Mouse (Mus musculus) brain, embryonic 14.5 days (tissue): ENCODE data around the gene Apela.

Source experiments
- CTCF ChIP-seq: fragments of 200-500 bp; IDR thresholded peaks from 2 replicates; pipeline ENCODE4 v1.5.1; 2012; ENCODE audit warnings: inconsistent platforms, mild to moderate bottlenecking, moderate library complexity, borderline replicate concordance; ENCODE audit not compliant: insufficient read depth, insufficient read length; ENCODE audit errors: extremely low read depth
- POLR2A ChIP-seq: fragments of 200-500 bp; IDR thresholded peaks from 2 replicates; pipeline ENCODE4 v1.6.1; 2012; ENCODE audit warnings: mild to moderate bottlenecking, inconsistent platforms, borderline replicate concordance; ENCODE audit not compliant: poor library complexity, insufficient read depth, insufficient read length, severe bottlenecking; ENCODE audit errors: extremely low read depth

- TF ChIP-seq CTCF (no peak), POLR2A (no peak)
Measured at GRCm38 (mm10) chr8:65034136-65034535, 3.0 kb downstream of the Apela start.
